Mouse (Mus musculus) liver, embryonic 12.5 days (tissue): Measurements from ENCODE around the gene Usp24. TPM values are rescaled to one million over a fixed set of nuclear protein-coding genes. Genes with fewer than 3 reads are reported as not detected.

Source experiments
- ATAC-seq: fragments of 200-750 bp; cut with Nextera tagmentation; 2 replicates; pipeline ENCODE4 v1.8.0; 2017; ENCODE audit warnings: moderate number of reproducible peaks, mild to moderate bottlenecking, moderate library complexity
- H3K27ac ChIP-seq: fragments of 300-500 bp; sonication (generic); 2 replicates; pipeline ENCODE4 v1.5.1; 2016; ENCODE audit warnings: mild to moderate bottlenecking
- H3K27me3 ChIP-seq: fragments of 300-500 bp; sonication (generic); replicated peaks from 2 replicates; pipeline ENCODE4 v1.6.1; 2016; ENCODE audit warnings: mild to moderate bottlenecking, moderate library complexity
- H3K36me3 ChIP-seq: fragments of 300-500 bp; sonication (generic); 2 replicates; pipeline ENCODE4 v1.6.1; 2016; ENCODE audit warnings: mild to moderate bottlenecking, moderate library complexity
- H3K4me1 ChIP-seq: fragments of 300-500 bp; sonication (generic); 2 replicates; pipeline ENCODE4 v1.6.1; 2016
- H3K4me2 ChIP-seq: fragments of 300-500 bp; sonication (generic); 2 replicates; pipeline ENCODE4 v1.6.1; 2016; ENCODE audit warnings: mild to moderate bottlenecking, moderate library complexity
- H3K4me3 ChIP-seq: fragments of 300-500 bp; sonication (generic); 2 replicates; pipeline ENCODE4 v1.5.1; 2016; ENCODE audit warnings: mild to moderate bottlenecking, moderate library complexity
- H3K9ac ChIP-seq: fragments of 300-500 bp; sonication (generic); 2 replicates; pipeline ENCODE4 v1.6.1; 2016; ENCODE audit warnings: mild to moderate bottlenecking, moderate library complexity
- H3K9me3 ChIP-seq: fragments of 300-500 bp; sonication (generic); replicated peaks from 2 replicates; pipeline ENCODE4 v1.6.1; 2016; ENCODE audit warnings: mild to moderate bottlenecking, moderate library complexity
- WGBS: fragments of 180-500 bp; shearing (Covaris S2); methylation state at CpG from one replicate; pipeline ENCODE4 v1.1.7; 2016; ENCODE audit not compliant: insufficient replicate concordance; 5-methylcytosine and 5-hydroxymethylcytosine counted together
- polyA plus RNA-seq: library from polyadenylated mRNA; unstranded; fragments of >200 nt; fragmentation: Nextera tagmentation; extraction: Ambion mirVana; gene quantifications from 2 replicates; pipeline ENCODE4 v1.2.1, GENCODE M21; 2016

The Usp24 gene
- polyA plus RNA-seq, result 13.5 and 13.6 TPM in 2 replicates

DNA sequence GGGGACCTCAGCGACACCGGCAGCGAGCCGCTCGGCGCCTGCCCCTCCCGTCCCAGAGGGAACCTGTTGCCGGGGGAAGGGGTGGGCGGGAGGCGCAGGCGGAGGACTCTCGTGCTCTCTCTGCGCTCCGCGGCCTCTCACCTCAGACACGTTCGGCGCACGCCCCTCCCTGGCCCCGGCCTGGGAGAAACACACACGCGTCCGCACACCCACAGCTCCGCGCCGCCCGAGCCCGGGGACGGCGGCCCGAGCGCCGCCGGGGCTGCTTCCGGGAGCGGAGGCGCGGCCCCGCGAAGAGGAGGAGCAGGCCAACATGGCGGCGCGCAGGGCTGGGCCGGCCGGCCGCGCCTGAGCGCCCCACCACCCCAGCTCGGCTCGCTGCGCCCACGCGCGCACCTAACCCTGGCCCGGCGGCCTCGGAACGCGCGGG is at the start of gene Usp24:
Gene Usp24, plus strand, starts transcription at position 293 of the 430 bp plus-strand sequence.
- peak within 1 kb of the TSS; percentile 98 for H3K4me3 ChIP-seq
- H3K36me3 ChIP-seq, result peaks cover 16% of the 10 kb centered on the region
- peaks cover 62% of the 10 kb centered on the region for H3K4me1 ChIP-seq
- H3K27me3 ChIP-seq, result no peaks in the 10 kb centered on the region
- under 1% methylated on average over 54 of the region's 60 CpGs for WGBS
- H3K4me2 ChIP-seq, result peak within 1 kb of the TSS; percentile 95
- peak; percentile 90 for ATAC-seq
- peak within 1 kb of the TSS; percentile 99 for H3K9ac ChIP-seq
- H3K9me3 ChIP-seq, result no peaks in the 10 kb centered on the region
- H3K27ac ChIP-seq, result peak within 1 kb of the TSS; percentile 93

DNA sequence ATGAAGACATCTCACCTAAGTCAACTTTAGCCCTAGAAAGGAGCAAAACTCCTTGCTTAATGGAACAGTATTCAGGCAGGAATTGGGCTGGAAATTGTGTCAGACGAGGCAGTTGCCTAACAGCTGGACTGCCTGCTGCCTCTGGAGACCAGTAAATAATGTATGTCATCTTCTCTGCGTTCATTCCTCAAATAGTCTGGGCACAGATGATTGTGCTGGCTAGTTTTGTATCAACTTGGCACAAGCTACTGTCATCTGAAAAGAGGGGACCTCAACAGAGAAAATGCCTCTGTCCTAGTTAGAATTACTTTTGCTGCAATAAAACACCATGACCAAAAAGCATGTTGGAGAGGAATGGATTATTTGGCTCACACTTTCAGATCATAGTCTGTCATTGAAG is 39.1 kb upstream of the Usp24 start:
- WGBS, result 58% methylated on average over 2 of the region's 2 CpGs
- ATAC-seq, result no peak
- no peaks in the 10 kb centered on the region for H3K36me3 ChIP-seq
- no peak overlapping the region for H3K4me3 ChIP-seq
- no peak overlapping the region for H3K4me2 ChIP-seq
- H3K27ac ChIP-seq, result no peak overlapping the region
- peaks cover 10% of the 10 kb centered on the region for H3K4me1 ChIP-seq
- 0 out of 2 replicates have a peak, but pooled peaks cover 6% of the 10 kb centered on the region for H3K27me3 ChIP-seq
- no peak overlapping the region for H3K9ac ChIP-seq
- no peaks in the 10 kb centered on the region for H3K9me3 ChIP-seq

DNA sequence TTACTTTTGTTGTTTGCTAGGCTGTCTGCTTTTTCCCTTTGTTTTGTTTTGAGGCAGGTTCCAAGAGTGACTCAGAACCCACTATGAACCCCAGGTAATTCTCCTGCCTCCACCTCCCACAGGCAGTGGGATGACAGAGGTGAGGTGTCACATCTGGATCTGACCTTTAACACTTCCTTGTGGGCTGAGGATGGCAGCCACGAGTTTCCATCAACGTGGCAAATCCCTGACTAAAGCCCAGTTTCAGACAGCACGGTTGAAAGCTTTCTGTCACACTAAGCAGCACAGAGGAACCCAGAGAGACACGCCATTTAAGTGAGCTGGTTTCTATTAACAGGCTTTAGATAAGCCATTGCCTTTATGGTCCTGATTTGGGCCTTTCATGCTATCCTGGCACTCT is 36.8 kb upstream of the Usp24 start:
- H3K9me3 ChIP-seq, result no peaks in the 10 kb centered on the region
- no peak for ATAC-seq
- no peak overlapping the region for H3K27ac ChIP-seq
- H3K4me3 ChIP-seq, result no peak overlapping the region
- 35% methylated on average over 4 of the region's 4 CpGs for WGBS
- H3K4me1 ChIP-seq, result peaks cover 13% of the 10 kb centered on the region
- no peak overlapping the region for H3K4me2 ChIP-seq
- H3K36me3 ChIP-seq, result no peaks in the 10 kb centered on the region
- no peak overlapping the region for H3K9ac ChIP-seq
- 0 out of 2 replicates have a peak, but pooled peaks cover 6% of the 10 kb centered on the region for H3K27me3 ChIP-seq

DNA sequence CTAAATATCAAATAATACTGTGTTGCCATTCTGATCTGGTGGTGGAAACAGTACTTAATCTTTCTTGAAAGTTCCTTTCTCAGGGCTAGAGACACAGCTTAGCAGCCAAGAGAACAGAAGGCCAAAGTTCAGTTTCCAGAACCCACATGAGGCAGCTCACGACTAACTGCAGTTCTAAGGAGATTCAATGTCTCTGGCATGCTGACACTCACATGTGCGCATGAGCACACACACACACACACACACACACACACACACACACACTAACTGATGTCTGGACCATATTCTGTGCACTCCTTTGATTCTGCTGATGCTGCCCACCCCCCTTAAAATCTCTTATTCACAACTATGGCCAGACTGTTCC is 34.9 kb upstream of the Usp24 start:
- no peak for ATAC-seq
- Histone ChIP-seq H3K27me3 (0 out of 2 replicates have a peak, but pooled peaks cover 2% of the 10 kb centered on the region), H3K36me3 (no peaks in the 10 kb centered on the region), H3K9me3 (no peaks in the 10 kb centered on the region), H3K4me1 (peaks cover 13% of the 10 kb centered on the region), H3K9ac (no peak overlapping the region), H3K4me2 (peak overlapping the region; percentile 9; the same call in 1 of the 2 replicates), H3K4me3 (no peak overlapping the region), H3K27ac (peak overlapping the region; percentile 12; the same call in 1 of the 2 replicates)
- 79% methylated on average over 2 of the region's 2 CpGs for WGBS

DNA sequence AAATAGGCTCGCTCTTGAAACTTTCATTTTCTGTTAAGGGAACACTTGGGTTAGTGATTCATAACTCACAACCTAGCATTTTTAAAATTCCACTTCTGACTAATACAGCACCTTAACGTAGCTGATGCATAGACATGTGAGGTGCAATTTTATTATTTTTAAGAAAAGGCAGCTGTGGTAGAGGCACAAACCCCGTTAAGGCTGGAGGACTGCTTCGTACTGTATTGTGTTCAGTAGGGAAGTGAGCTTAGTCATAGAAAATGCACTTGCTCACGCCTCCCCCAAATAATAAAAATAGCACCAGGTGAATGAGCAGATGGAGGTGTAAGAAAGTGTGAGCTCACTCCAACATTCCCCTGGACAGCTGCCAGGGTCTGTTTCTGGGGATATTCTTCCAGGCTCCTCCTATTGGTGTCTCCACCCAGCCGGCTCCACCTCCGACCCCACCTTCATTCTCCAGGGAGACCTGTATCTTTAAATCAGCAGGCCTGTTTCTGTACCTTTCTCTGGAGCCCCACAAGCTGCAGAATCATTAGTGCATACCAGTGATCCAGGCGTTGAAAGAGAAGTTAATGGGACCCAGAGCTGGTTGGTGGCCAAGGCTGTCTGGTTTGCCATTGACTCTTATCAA is 34.4 kb upstream of the Usp24 start:
- Histone ChIP-seq H3K4me1 (peaks cover 13% of the 10 kb centered on the region), H3K36me3 (no peaks in the 10 kb centered on the region), H3K4me3 (no peak overlapping the region), H3K27ac (peak overlapping the region; percentile 12; the same call in 1 of the 2 replicates), H3K4me2 (peak overlapping the region; percentile 9; the same call in 1 of the 2 replicates), H3K9ac (no peak overlapping the region), H3K27me3 (no peaks in the 10 kb centered on the region), H3K9me3 (no peaks in the 10 kb centered on the region)
- ATAC-seq, result peak; percentile 65
- 58% methylated on average over 8 of the region's 8 CpGs for WGBS

DNA sequence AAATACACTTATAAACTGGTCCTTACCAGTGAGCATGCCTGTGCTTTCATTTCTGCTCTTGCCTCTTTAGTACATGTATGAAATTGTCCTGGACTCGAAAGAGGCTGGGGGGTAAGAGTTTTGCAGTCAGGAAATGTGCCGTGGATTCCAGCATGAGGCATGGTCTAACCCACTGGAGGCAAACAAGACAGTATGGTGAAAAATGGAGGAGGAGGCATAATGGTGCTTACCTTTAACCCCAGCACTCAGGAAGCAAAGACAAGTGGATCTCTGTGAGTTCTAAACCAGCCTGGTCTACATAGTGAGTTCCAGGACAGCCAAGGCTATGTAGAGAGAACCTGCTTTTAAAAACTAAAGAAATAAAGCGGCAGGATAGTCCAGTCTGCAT is 33.9 kb upstream of the Usp24 start:
- no peak overlapping the region for H3K4me3 ChIP-seq
- no peaks in the 10 kb centered on the region for H3K9me3 ChIP-seq
- no peak overlapping the region for H3K9ac ChIP-seq
- H3K4me1 ChIP-seq, result peaks cover 13% of the 10 kb centered on the region
- no peaks in the 10 kb centered on the region for H3K27me3 ChIP-seq
- H3K4me2 ChIP-seq, result 0 out of 2 replicates have a peak overlapping the region, but pooled peaks have one; percentile 9
- 75% methylated on average over 3 of the region's 3 CpGs for WGBS
- ATAC-seq, result no peak
- no peaks in the 10 kb centered on the region for H3K36me3 ChIP-seq
- no peak overlapping the region for H3K27ac ChIP-seq

DNA sequence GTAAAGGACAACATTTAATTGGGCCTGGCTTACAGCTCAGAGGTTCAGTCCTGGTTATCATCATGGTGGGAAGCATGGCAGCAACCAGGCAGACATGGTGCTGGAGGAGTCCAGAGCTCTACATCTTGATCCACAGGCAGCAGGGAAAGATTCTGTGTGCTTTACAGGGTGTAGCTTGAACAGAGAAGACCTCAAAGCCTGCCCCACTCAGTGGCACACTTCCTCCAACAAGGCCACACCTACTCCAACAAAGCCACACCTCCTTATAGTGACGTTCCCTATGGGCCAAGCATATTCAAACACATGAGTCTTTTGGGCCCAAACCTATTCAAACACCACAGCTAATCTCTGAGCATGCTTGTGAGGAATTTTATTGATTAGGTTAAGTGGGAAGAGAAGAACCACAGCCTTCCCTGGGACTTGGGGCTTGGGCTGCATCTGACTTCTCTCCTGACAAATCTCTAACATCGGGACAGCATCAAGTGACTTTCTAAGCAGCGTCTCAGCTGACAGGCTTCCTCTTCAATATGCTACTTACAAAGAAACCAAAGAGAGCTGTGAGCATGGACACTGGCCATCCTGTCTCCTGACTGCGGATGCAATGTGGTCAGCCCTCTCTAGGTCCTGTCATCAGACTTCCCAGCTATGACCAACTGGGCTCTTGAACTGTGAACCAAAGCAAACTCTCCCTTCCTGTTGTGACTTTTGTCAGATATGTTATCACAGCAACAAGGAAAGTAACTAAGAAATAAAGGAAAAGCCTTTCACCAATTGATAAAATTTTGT is 28.9 kb upstream of the Usp24 start:
- ATAC-seq, result 0 out of 2 replicates have a peak, but pooled peaks have one; percentile 32
- Histone ChIP-seq H3K4me1 (peaks cover 1% of the 10 kb centered on the region), H3K4me3 (no peak overlapping the region), H3K9me3 (no peaks in the 10 kb centered on the region), H3K36me3 (no peaks in the 10 kb centered on the region), H3K4me2 (no peak overlapping the region), H3K27me3 (peaks cover 4% of the 10 kb centered on the region; the same call in 1 of the 2 replicates), H3K9ac (no peak overlapping the region), H3K27ac (no peak overlapping the region)
- 45% methylated on average over 4 of the region's 4 CpGs for WGBS

DNA sequence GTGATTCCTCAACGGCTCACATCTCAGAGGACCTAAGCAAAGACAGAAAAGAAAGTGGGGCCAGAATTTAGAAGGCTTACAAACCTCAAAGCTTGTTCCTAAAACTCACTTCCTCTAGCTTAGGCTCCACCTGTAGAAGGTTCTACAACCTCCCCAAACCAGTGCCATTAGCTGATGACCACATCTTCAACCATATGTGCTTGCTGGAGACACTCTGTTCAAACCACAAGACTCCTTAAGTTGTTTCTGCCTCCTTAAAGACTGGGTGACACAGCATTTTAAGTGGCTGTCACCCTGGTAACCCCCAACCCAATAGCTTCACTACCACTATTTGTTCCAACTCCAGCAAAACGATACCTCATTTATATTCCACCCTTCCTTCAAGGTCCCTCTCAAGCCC is 25.8 kb upstream of the Usp24 start:
- H3K4me2 ChIP-seq, result no peak overlapping the region
- H3K27me3 ChIP-seq, result peaks cover 4% of the 10 kb centered on the region; the same call in 1 of the 2 replicates
- no peak overlapping the region for H3K9ac ChIP-seq
- no peak overlapping the region for H3K27ac ChIP-seq
- peaks cover 24% of the 10 kb centered on the region for H3K4me1 ChIP-seq
- no peaks in the 10 kb centered on the region for H3K36me3 ChIP-seq
- WGBS, result 50% methylated on average over 2 of the region's 2 CpGs
- no peaks in the 10 kb centered on the region for H3K9me3 ChIP-seq
- no peak for ATAC-seq
- H3K4me3 ChIP-seq, result no peak overlapping the region

DNA sequence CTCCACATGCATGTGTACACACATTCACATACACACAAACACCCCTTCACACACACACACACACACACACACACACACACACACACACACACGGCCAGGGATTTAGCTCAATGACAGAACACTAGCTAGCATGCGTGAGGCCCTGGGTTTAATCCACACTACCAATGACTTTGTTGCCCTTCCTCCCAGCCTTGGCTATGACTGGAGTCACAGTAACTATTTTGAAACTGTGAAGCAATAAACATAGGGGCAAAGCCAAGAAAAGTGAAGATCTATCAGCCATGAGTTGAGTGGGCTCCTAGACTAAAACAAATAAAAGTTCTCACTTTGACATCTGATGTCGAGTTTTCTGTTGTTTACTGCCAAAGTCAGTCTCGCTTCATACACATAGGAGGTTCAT is 23.2 kb upstream of the Usp24 start:
- Histone ChIP-seq H3K9ac (no peak overlapping the region), H3K4me3 (no peak overlapping the region), H3K9me3 (no peaks in the 10 kb centered on the region), H3K36me3 (no peaks in the 10 kb centered on the region), H3K27ac (0 out of 2 replicates have a peak overlapping the region, but pooled peaks have one; percentile 47), H3K4me1 (peaks cover 41% of the 10 kb centered on the region), H3K27me3 (peaks cover 4% of the 10 kb centered on the region; the same call in 1 of the 2 replicates), H3K4me2 (no peak overlapping the region)
- 68% methylated on average over 4 of the region's 4 CpGs for WGBS
- ATAC-seq, result no peak

DNA sequence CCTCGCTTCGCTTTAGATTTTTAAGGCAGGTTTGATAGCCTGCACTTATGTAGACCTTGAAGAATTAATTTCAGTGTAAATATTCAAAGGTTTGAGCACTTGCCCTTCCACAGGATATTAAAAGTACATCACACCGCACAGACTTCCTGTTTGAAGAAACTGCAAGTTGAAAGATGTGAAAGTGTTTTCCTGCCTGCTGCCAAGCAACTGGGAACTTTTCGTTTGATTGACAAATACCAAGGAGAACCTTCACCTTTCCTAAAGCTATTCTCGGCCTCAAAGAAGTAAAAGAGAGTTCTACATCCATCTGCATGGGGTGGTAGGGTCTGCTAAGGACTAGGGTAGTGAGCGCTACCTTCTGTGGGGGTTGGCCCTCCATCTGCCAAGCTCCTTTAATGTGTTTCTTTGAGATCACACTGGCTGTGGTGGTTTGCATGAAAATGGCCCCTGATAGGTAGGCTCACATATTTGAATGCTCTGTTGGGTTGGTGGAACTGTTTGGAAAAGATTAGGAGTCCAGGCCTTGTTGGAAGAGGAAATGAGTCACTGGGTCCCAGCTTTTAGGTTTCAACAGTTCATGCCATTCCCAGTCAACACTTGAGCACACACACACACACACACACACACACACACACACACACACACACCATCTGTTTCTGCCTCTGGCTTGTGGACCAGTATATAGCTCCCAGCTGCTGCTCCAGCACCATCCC is 22.5 kb upstream of the Usp24 start:
- ATAC-seq, result no peak
- H3K4me1 ChIP-seq, result peaks cover 41% of the 10 kb centered on the region
- no peaks in the 10 kb centered on the region for H3K36me3 ChIP-seq
- no peaks in the 10 kb centered on the region for H3K9me3 ChIP-seq
- H3K27me3 ChIP-seq, result 0 out of 2 replicates have a peak, but pooled peaks cover 4% of the 10 kb centered on the region
- no peak overlapping the region for H3K4me3 ChIP-seq
- no peak overlapping the region for H3K9ac ChIP-seq
- WGBS, result 53% methylated on average over 6 of the region's 6 CpGs
- H3K4me2 ChIP-seq, result no peak overlapping the region
- H3K27ac ChIP-seq, result peak overlapping the region; percentile 52; the same call in 1 of the 2 replicates

DNA sequence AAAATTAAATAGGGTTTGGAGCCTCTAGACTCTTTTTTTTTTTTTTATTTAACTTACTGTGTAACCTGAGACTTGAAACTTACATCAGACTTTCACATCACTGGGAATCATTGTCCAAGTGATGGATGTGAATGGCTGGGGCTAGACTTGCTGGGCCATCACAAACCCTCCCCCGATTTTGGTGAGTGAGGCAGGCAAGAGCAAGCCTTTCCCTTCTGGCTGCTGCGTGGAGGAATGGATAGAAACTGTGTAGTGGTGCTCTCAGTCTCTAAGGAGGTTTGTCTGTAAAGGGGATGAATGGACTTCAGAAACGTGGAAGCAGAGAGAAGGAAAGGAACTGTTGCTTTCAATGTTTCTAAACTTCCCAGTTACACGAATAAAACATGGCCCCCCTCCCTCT is 20.3 kb upstream of the Usp24 start:
- Histone ChIP-seq H3K4me2 (no peak overlapping the region), H3K9me3 (no peaks in the 10 kb centered on the region), H3K4me1 (peaks cover 41% of the 10 kb centered on the region), H3K4me3 (no peak overlapping the region), H3K9ac (no peak overlapping the region), H3K27ac (0 out of 2 replicates have a peak overlapping the region, but pooled peaks have one; percentile 73), H3K27me3 (no peaks in the 10 kb centered on the region), H3K36me3 (no peaks in the 10 kb centered on the region)
- 50% methylated on average over 4 of the region's 4 CpGs for WGBS
- ATAC-seq, result no peak
